Mouse (Mus musculus) retina, embryonic 14.5 days (tissue): ENCODE results near the gene Gpc6.

Experiments used
- DNase-seq: peaks from one replicate; pipeline ENCODE4 v3.0.0-alpha.2; 2015; ENCODE audit warnings: low spot score

The Gpc6 gene

DNA sequence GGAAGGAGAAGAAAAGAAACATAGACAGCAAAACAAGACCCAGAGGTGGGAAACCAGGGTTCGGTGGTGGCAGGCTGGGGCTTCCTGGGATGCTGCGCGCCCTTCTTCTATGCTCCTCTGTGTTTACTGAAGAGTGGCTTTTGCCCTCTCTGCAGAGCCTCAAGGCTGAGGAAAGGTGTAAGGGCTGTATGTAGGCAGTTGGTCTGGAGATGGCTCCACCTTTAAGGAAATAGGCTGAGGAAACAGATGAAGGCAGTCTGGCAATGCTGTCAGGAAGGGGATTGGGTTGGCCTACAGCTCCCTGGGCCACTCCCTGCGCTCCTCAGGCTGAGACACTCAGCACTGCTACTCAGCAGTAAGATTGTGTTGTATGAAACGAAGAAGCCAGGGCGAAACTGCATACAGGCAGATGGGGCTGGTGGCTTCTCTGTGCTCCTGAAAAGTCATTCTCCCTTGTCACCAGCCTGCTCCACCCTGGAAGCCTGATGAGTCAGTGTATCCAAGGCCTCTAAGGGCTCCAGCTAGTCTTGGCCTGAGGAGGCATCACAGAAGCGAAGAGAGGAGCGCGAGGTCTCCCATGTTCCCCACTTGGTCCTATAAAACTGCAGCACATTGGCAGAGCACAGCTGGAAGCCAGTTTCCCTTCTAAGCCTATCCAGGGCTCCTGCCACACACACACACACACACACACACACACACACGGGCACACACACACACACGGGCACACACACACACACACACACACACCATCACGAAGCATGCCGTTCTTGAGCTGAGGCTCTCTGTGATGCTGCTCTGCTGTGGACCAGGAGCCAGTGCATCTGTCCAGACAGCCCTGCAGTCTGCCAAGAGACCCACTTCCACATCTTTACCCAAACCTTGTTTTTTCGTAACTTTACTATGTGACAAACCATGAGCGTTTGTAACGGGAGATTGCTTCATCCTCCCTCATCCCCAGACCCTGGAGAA lies 1006.0 kb downstream of the Gpc6 start:
- peak; percentile 33 for DNase-seq

DNA sequence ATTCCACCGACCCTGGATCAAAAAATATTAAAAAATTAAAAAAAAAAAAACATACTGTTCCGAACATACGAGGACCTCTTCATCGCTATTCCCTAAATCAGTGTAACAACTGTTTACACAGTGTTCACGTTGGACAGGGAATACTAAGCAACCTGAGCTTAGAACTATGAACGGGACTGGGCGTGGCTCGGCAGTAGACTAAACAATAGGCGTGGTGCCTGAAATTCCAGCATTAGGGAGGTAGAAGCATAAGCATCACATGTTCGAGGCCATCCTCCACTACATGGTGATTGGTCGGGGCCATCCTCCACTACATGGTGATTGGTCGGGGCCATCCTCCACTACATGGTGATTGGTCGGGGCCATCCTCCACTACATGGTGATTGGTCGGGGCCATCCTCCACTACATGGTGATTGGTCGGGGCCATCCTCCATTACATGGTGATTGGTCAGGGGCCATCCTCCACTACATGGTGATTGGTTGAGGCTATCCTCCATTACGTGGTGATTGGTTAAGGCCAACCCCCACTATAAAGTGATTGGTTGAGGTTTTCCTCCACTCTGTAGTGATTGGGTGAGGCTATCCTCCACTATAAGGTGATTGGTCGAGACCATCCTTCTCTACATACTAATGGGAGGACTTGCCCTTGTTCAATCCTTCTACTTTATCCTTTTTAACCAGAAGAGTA lies 1007.2 kb downstream of the Gpc6 start:
- DNase-seq, result no peak

DNA sequence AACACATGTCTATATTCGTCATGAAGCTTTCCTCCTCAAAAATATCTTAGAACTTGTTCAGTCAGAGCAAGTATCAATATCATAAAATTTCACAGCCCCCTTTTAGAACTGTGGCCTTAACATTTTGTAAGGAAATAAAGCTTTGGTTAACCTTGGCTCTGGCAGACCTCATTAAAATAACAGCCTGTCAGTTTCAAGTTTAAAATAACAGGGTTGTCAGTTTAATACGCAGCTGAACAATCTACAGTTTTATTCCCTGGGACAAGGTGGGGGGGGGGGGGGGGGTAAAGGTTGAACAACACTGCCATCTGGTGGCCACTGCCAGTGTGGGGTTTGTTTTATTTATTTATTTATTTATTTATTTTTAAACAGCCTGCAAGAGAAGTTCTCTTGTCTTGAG lies 1013.4 kb downstream of the Gpc6 start:
- peak; percentile 72 for DNase-seq

- no peak for DNase-seq
Measured at GRCm38 (mm10) chr14:117939471-117939870, 1014.4 kb downstream of the Gpc6 start.

DNA sequence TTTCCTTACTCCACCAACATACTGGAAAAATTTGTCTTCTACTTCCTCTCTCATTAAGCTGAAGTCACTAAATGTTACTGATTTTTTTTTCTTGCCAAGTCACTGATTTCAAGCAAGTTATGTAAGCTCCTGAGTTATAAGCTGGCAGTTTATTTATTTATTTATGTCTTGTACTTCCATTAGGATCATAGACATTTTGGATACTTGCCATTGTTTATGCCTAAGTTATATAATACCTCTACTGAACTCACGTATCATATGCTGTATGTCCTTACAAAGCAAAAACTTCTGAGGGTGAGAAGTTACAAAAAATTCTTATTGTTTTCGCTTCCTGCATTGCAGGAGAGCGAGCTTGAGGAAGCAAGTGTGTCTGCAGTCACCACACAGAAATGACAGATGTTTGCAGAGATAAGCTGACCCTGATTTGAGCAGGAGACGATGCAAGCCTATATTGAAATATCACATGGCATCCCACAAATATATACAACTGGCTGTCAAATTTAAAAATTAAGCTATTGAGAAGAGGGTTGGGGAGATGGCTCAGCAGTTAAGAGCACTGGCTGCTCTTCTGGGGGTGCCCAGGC lies 1020.9 kb downstream of the Gpc6 start:
- no peak for DNase-seq

GRCm38 (mm10) chr14:117951265-117951664 lies 1026.2 kb downstream of the Gpc6 start:
- peak; percentile 45 for DNase-seq

GRCm38 (mm10) chr14:117951686-117952085 lies 1026.6 kb downstream of the Gpc6 start:
- peak; percentile 53 for DNase-seq

GRCm38 (mm10) chr14:117956051-117956450 lies 1030.9 kb downstream of the Gpc6 start:
- DNase-seq, result no peak

- DNase-seq, result no peak
Measured at GRCm38 (mm10) chr14:117958389-117958788, 1033.3 kb downstream of the Gpc6 start.

- DNase-seq, result no peak
Measured at GRCm38 (mm10) chr14:117961267-117961666, 1036.2 kb downstream of the Gpc6 start.

GRCm38 (mm10) chr14:117961844-117962243 lies 1036.7 kb downstream of the Gpc6 start:
- no peak for DNase-seq

- DNase-seq, result peak; percentile 66
Measured at GRCm38 (mm10) chr14:117962453-117962852, 1037.3 kb downstream of the Gpc6 start.

DNA sequence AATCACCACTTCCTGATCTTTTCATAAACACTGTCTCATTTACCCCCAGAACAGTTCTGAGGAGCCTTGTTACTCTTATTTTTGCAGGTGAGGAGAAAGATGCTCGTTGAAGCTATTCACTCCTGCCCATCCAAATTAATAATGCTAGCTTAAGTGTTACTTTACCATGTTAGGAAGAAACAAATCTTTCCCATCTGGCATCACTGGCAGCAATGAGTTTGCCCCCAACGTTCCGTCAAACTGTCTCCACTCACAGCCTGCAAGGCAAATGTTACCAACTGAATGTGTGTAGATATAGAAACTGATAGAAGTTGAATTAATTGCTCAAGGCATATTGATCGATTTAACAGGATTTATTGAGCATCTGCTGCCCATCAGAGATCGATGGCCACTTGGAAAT lies 1047.5 kb downstream of the Gpc6 start:
- DNase-seq, result no peak

- no peak for DNase-seq
Measured at GRCm38 (mm10) chr14:117981532-117981931, 1056.4 kb downstream of the Gpc6 start.

DNA sequence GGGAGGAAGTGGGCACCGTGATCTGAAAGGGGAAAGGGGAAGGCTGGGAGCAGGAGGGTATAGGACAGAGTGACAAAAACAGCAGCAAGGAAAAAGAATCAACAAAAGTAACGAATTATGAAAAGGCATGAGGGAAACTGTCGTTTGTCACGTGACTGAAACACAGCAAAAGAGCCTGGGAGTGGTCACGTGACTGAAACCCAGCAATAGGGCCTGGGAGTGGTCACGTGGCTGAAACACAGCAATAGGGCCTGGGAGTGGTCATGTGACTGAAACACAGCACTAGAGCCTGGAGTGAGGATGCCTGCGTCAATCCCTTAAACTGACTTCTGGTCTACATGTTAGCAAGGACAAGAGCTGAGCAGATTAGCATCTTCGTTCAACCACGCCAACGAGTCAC lies 1063.3 kb downstream of the Gpc6 start:
- no peak for DNase-seq

- DNase-seq, result no peak
Measured at GRCm38 (mm10) chr14:117990203-117990602, 1065.1 kb downstream of the Gpc6 start.

- DNase-seq, result no peak
Measured at GRCm38 (mm10) chr14:117992600-117993256, 1067.6 kb downstream of the Gpc6 start.

GRCm38 (mm10) chr14:117993845-117994244 lies 1068.7 kb downstream of the Gpc6 start:
- no peak for DNase-seq

DNA sequence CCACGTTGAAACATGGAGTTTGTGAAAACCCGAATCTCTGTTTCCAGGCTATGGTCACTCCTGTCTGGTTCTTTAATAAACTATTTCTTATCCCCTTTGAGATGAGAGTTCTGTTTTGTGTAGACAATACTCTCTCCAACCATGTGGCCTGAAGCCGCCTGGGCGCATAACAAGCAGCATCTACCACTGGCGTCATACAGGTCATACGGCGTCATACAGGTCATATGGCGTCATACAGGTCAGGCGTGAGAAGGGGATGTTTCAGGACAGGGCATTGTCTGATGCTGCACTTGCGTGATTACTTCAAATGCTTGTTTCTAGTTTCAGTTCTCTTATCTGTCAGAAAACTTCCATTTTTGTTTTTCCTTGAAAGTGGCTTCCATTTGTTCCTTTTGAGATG lies 1079.3 kb downstream of the Gpc6 start:
- no peak for DNase-seq

- peak; percentile 84 for DNase-seq
Measured at GRCm38 (mm10) chr14:118005697-118006096, 1080.6 kb downstream of the Gpc6 start.

GRCm38 (mm10) chr14:118009541-118009940 lies 1084.4 kb downstream of the Gpc6 start:
- DNase-seq, result no peak

- no peak for DNase-seq
Measured at GRCm38 (mm10) chr14:118013237-118013636, 1088.1 kb downstream of the Gpc6 start.
